Mouse (Mus musculus) forebrain, embryonic 16.5 days (tissue): ENCODE data around the gene Heatr1. TPM values are rescaled to one million over a fixed set of nuclear protein-coding genes. Genes with fewer than 3 reads are reported as not detected.

Source experiments
- polyA plus RNA-seq: library from polyadenylated mRNA; unstranded; fragments of >200 nt; fragmentation: Nextera tagmentation; extraction: Ambion mirVana; gene quantifications from 2 replicates; pipeline ENCODE4 v1.2.1, GENCODE M21; 2015

Heatr1 gene
- polyA plus RNA-seq, 1 experiment from 2014 or later: 17.8 TPM

Other genes starting within 250 kb of the Heatr1 start
- gene Mtr, start 136.9 kb upstream of the Heatr1 start, polyA plus RNA-seq: 5.3 and 5.8 TPM in 2 replicates
- 4.2 and 4.6 TPM in 2 replicates for gene Actn2, start 54.3 kb upstream of the Heatr1 start, polyA plus RNA-seq
- gene Lgals8, start 69.9 kb downstream of the Heatr1 start, polyA plus RNA-seq: 14.4 and 15.1 TPM in 2 replicates
- 1.9 and 2.6 TPM in 2 replicates for gene Edaradd, start 125.4 kb downstream of the Heatr1 start, polyA plus RNA-seq
- gene Ero1lb, start 170.8 kb downstream of the Heatr1 start, polyA plus RNA-seq: 15.4 and 15.6 TPM in 2 replicates